Mouse (Mus musculus) limb, embryonic 14.5 days (tissue): ENCODE data around the gene Olfr533. TPM values are rescaled to one million over a fixed set of nuclear protein-coding genes. Genes with fewer than 3 reads are reported as not detected.
"Not testable (repeated sequence)": the region's sequence is repeated elsewhere in the genome, so short reads cannot be mapped to it uniquely, and the experiment has no call there.

ENCODE experiments used
- ATAC-seq: fragments of 200-750 bp; cut with Nextera tagmentation; 2 replicates; pipeline ENCODE4 v1.8.0; 2017; ENCODE audit warnings: low read depth, moderate number of reproducible peaks, moderate TSS enrichment; ENCODE audit not compliant: low FRiP score
- DNase-seq: peaks from one replicate; pipeline ENCODE4 v3.0.0-alpha.2; 2015; ENCODE audit warnings: low spot score
- H3K27ac ChIP-seq: fragments of 300-500 bp; sonication (generic); replicated peaks from 2 replicates; pipeline ENCODE4 v1.5.1; 2014; ENCODE audit warnings: low read depth, mild to moderate bottlenecking, low read length, moderate library complexity, mixed read lengths
- H3K27me3 ChIP-seq: fragments of 300-500 bp; sonication (generic); 2 replicates; pipeline ENCODE4 v1.6.1; 2014; ENCODE audit warnings: low read length, mixed read lengths; ENCODE audit not compliant: control insufficient read depth, insufficient read depth
- H3K36me3 ChIP-seq: fragments of 300-500 bp; sonication (generic); 2 replicates; pipeline ENCODE4 v1.6.1; 2014; ENCODE audit warnings: mild to moderate bottlenecking, low read length, moderate library complexity, mixed read lengths; ENCODE audit not compliant: control insufficient read depth, insufficient read depth
- H3K4me1 ChIP-seq: fragments of 300-500 bp; sonication (generic); 2 replicates; pipeline ENCODE4 v1.6.1; 2014; ENCODE audit warnings: antibody characterized with exemption, low read length, mixed read lengths; ENCODE audit not compliant: control insufficient read depth, insufficient read depth
- H3K4me2 ChIP-seq: fragments of 300-500 bp; sonication (generic); replicated peaks from 2 replicates; pipeline ENCODE4 v1.6.1; 2014; ENCODE audit warnings: low read depth, mild to moderate bottlenecking, low read length, moderate library complexity; ENCODE audit not compliant: severe bottlenecking
- H3K4me3 ChIP-seq: fragments of 300-500 bp; sonication (generic); replicated peaks from 2 replicates; pipeline ENCODE4 v1.5.1; 2014; ENCODE audit warnings: low read length
- H3K9ac ChIP-seq: fragments of 300-500 bp; sonication (generic); 2 replicates; pipeline ENCODE4 v1.6.1; 2014; ENCODE audit warnings: mild to moderate bottlenecking, low read depth, low read length, moderate library complexity; ENCODE audit not compliant: severe bottlenecking
- H3K9me3 ChIP-seq: fragments of 300-500 bp; sonication (generic); 2 replicates; pipeline ENCODE4 v1.6.1; 2016; ENCODE audit warnings: low read length; ENCODE audit not compliant: control insufficient read depth
- POLR2A ChIP-seq: fragments of 200-500 bp; IDR thresholded peaks from 2 replicates; pipeline ENCODE4 v1.8.0; 2012; ENCODE audit warnings: inconsistent platforms, mild to moderate bottlenecking, moderate library complexity, borderline replicate concordance; ENCODE audit not compliant: insufficient read depth, insufficient read length; ENCODE audit errors: extremely low read depth
- WGBS: fragments of 180-500 bp; shearing (Covaris S2); extraction: QIAGEN DNeasy Blood & Tissue Kit; methylation state at CpG from one replicate; pipeline ENCODE4 v1.1.7; 2014; 5-methylcytosine and 5-hydroxymethylcytosine counted together
- polyA plus RNA-seq, 2 experiments: library from polyadenylated mRNA; depleted of rRNA in 1 of 2; stranded (reverse) in 1 of 2; unstranded in 1 of 2; fragments of >200 nt; fragmentation: Nextera tagmentation in 1 of 2; extraction: Ambion mirVana in 1 of 2; gene quantifications; 2 replicates each; pipeline versions ENCODE4 v1.2.1 to v1.2.3; 2012 to 2014

Olfr533 gene
- polyA plus RNA-seq (2012; rRNA removed) (not detected in 2 replicates), polyA plus RNA-seq (2014; fragmentation: Nextera tagmentation; extraction: Ambion mirVana) (not detected in 2 replicates)

DNA sequence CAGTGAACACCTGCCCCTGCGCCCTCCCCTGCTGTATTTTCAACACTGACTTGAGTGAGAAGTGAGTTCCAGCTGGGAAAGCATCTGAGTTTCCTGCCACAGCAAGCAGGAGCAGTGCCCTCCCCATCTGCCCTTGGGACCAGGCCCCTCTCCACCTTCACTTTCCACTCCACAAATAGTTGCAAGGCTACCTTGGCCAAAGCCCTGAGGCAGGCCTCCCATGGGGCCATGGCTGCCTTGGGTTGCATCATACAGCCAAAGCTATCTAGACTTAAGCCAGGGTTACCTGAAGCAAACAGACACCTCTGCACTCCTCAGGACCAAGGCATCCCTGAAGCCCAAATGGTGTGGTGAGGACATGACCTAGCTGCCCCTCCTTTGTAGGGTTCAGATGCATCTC lies at the start of gene Olfr533:
Olfr533 (plus strand) TSS at position 301 of the 400 bp plus-strand sequence.
- H3K27ac ChIP-seq, H3K9me3 ChIP-seq, H3K36me3 ChIP-seq, H3K27me3 ChIP-seq, ATAC-seq, H3K4me2 ChIP-seq, H3K9ac ChIP-seq, H3K4me3 ChIP-seq, H3K4me1 ChIP-seq, DNase-seq: not testable (repeated sequence)
- WGBS, result no CpG with 5 or more reads among the region's 1 CpGs

DNA sequence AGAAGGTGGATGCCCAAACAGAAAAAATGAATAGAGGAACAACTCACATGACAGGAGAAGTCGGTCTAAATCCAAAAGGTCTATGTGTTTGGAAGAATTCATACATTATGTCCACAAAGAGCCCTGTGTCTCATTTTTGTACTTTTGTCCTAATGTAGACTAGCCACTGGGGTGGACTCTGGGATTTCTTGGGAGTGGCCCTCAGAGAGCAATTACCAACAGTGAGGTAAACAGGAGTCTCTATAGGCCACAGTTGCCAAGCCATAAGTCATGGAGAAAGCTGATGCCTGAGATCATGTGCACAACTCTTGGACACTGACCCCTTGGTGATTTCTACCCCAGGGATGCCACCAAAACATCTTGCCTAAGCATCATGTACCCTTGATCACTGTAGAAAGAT lies 41.6 kb upstream of the Olfr533 start, which contains the start of gene Olfr532:
Olfr532 (minus strand) TSS at position 101 of the 400 bp plus-strand sequence.
- H3K4me2 ChIP-seq, result no peak within 1 kb of the TSS
- WGBS, result 95% methylated on average over 1 of the region's 1 CpGs
- DNase-seq, result no peak

DNA sequence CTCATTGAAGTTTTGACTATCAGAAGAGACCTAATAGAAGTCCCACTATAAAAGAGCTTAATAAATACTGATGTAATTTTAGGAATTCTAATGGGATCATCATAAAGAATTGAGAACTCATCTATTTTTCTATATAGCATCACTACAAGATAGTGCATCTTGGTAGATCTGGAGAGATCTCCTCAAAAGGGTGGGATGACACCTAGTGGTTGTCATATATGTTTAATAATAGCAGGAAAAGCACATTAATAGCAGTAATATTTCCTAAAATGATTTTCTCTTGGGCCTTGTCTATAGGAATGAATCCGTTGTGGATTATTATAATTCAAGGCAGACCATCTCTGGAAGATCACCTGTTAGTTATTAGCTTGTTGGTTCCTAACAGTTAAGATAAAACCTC lies 20.0 kb upstream of the Olfr533 start:
- Histone ChIP-seq H3K4me3 (no peak overlapping the region), H3K4me2 (no peak overlapping the region), H3K9me3 (no peaks in the 10 kb centered on the region), H3K9ac (no peak overlapping the region), H3K27ac (no peak overlapping the region), H3K36me3 (no peaks in the 10 kb centered on the region), H3K27me3 (no peaks in the 10 kb centered on the region), H3K4me1 (no peaks in the 10 kb centered on the region)
- TF ChIP-seq POLR2A, result no peak
- 67% methylated on average over 1 of the region's 1 CpGs for WGBS
- ATAC-seq, result no peak
- DNase-seq, result no peak

More for the DNA sequence above, 41.6 kb upstream of the Olfr533 start, which contains the start of gene Olfr532:
- ATAC-seq, result no peak
- H3K27me3 ChIP-seq, result no peaks in the 10 kb centered on the region
- no peaks in the 10 kb centered on the region for H3K36me3 ChIP-seq
- H3K4me1 ChIP-seq, result no peaks in the 10 kb centered on the region
- no peak within 1 kb of the TSS for H3K9ac ChIP-seq
- H3K4me3 ChIP-seq, result no peak within 1 kb of the TSS
- H3K27ac ChIP-seq, result no peak within 1 kb of the TSS
- H3K9me3 ChIP-seq, result no peaks in the 10 kb centered on the region
- no peak for TF ChIP-seq POLR2A

DNA sequence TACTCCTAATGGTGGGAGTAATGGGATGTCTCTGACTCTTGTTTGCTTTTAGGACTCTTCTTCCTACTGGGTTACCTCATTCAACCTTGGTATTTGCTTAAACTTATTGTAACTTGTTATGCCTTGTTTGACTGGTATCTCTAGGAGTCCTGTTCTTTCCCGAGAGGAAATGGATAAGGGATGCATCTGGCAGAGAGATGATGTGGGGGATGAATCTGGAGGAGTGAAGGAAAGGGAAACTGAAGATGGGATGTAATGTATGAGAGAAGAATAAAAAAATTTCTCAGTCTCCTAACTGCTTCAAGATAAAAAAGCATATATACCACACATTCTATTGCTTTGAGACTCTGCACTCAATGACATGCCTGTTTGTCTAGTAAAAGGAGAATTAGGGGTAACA lies 14.7 kb downstream of the Olfr533 start:
- ATAC-seq (no peak), DNase-seq (no peak)
- Histone ChIP-seq H3K9ac (no peak overlapping the region), H3K4me1 (no peaks in the 10 kb centered on the region), H3K27me3 (no peaks in the 10 kb centered on the region), H3K36me3 (no peaks in the 10 kb centered on the region), H3K4me2 (no peak overlapping the region), H3K9me3 (no peaks in the 10 kb centered on the region; the same call in 1 of the 2 replicates), H3K27ac (no peak overlapping the region), H3K4me3 (no peak overlapping the region)
- TF ChIP-seq POLR2A, result no peak
- 76% methylated on average over 1 of the region's 1 CpGs for WGBS

DNA sequence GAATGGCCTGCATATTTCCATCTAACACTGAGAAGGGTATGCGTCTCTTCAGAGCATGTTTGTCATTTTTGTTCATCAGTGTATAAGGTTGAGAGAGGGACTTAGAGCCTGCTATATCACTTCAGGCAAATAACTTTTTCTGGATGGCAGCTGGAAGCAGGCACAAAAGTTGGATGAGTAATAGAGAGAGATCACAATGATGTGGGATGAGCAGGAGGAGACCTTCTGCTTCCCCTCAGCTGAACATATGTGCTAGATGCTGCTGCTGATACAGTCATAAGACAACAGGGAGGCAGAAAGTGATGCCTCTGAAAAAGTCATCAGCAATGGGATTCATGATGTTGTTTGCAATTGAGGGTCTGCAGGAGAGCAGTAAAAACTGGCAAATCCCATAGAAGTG lies 15.6 kb downstream of the Olfr533 start:
- no peak for DNase-seq
- Histone ChIP-seq H3K27me3 (no peaks in the 10 kb centered on the region), H3K4me3 (no peak overlapping the region), H3K4me2 (no peak overlapping the region), H3K9me3 (no peaks in the 10 kb centered on the region; the same call in 1 of the 2 replicates), H3K4me1 (no peaks in the 10 kb centered on the region), H3K9ac (no peak overlapping the region), H3K27ac (no peak overlapping the region), H3K36me3 (no peaks in the 10 kb centered on the region)
- no peak for TF ChIP-seq POLR2A
- WGBS, result 88% methylated on average over 1 of the region's 1 CpGs
- ATAC-seq, result no peak

DNA sequence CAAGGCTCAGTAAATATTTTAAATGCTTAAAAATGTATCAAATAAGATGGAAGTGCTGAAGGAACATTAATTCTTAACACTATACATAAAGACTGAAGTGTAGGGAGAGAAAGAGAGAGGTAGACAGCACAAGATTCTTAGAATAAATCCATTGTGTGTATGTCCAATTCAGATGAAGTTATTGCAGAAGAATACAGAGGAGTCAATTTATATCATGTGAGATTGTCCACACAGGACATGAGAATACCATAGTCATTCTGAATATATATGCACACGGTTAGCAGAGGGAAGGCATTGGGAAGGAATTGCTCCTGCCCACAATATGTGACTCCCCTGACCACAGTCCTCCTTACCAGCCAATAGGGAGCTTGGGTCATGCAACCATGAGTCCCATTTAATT lies 20.7 kb downstream of the Olfr533 start, which contains the start of gene Olfr535:
Olfr535 (plus strand) TSS at position 301 of the 400 bp plus-strand sequence.
- DNase-seq (no peak), ATAC-seq (no peak)
- Histone ChIP-seq H3K4me1 (no peaks in the 10 kb centered on the region), H3K27me3 (no peaks in the 10 kb centered on the region), H3K9me3 (no peaks in the 10 kb centered on the region), H3K4me2 (no peak within 1 kb of the TSS), H3K27ac (no peak within 1 kb of the TSS), H3K9ac (no peak within 1 kb of the TSS), H3K4me3 (no peak within 1 kb of the TSS), H3K36me3 (no peaks in the 10 kb centered on the region)
- TF ChIP-seq POLR2A, result no peak
- 82% methylated on average over 1 of the region's 1 CpGs for WGBS
